Mouse (Mus musculus): ENCODE results near the gene Anxa1.

The Anxa1 gene

DNA sequence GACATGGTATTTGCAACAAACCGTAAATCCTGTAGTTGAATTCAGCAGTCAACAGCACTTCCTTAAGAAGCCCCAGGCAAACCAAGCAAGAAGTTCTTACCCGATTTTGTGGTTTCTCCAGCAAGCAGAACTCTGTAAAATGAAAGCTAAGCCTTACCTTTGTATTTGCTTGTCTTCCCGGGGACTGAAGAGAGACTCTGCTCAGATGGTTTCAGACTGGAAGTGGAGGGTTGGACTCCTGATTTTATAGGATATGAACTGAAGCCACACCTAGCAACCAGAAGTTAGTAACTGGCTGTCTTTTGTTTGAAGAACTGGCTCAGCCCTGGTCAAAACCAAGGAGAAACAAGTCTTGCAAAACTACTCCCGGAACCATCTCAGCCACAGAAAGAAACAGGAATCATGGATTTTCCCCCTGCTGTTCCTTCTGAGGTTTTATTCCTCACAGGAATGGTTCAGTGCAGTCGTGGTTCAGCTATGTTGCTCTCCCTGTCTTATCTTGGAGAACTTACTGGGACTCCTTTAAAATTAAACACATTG is at the start of gene Anxa1:
TSS of gene Anxa1 (minus strand) at position 490 of the 540 bp plus-strand sequence.
- DNase-seq, result no peak

DNA sequence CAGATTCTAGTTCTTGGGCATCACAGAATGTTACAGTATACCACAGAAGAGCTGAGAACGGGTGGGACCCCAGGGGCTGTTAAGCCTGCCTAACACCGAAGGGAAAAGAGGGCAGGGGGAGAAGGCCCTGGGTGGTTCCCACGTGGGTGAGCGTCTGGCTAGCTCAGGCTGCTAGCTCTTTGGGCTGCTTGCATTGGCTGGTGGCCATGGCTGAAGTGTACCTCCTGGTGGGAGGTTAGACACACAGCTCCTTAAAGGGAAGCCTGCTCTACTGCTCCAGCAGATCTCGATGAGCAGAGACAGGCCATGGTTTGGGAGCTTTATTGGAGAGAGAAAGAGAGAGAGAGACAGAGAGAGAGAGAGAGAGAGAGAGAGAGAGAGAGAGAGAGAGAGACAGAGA is 46.3 kb upstream of the Anxa1 start:
- DNase-seq, result no peak

DNA sequence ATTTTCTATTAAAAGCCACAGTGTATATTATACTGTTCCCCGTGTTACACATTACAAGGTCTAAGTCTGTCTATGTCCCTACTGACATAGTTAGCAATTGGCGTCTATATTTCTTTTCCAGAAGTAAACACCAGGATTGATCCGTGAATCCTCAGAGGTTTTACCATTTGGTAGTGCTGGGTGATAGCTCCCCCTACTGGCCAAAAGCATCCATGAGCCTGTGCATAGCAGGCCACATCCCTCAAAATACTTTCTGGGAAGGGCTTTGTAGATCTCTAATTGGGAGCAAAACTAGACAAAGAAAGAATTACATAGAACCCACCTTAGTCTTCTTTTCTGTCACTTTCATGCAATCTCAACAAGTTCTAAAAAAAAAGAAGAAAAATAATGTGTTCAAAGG is 43.8 kb upstream of the Anxa1 start:
- peak; percentile 72 for DNase-seq

DNA sequence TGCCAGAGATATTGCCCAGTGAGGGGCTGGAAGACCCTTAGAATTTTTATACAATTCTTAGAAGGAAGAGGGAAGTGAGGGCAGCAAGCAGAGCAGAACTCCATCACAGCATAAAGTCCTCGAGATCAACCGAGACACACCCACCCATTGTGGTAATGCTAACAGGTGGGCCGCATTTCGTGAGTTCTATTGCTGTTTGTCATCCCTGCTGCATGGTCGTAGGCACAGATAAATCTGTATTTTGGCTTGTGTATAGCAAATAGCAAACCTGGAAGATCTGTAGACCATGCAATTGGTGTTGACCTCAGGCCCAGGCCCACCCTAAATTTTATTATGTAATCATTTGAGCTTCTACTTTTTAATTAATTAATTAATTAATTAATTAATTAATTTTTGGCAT is 43.2 kb upstream of the Anxa1 start:
- DNase-seq, result no peak

DNA sequence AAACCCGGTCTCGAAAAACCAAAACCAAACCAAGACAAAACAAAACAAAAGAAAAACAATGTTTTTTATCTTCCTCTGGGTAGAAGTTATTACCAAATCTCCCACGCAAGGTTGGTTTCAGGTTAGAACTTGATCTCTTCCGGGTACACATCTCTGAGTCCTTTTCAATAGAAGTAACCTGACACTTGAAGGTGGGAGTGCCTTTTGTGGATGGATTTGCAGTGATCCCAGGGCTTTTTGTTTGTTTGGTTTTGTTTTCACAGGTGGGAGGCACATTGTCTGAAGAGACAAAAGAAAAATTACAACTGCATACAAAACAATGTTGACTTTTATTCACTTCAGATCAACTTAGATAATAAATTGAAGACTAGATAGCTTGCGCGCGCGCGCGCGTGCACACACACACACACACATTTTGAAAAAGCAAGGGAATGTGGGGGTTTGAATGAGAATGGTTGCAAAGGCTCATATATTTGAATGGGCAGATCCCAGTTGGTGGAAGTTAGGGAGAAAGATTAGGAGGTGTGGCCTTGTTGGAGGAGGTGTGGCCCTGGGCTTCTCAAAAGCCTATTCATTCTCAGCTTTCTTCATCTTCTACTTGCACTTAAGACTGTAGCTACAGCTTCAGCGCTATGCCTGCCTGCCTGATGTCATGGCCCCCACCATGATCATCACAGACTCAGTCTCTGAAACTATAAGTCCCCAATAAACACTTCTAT is 35.9 kb upstream of the Anxa1 start:
- no peak for DNase-seq

DNA sequence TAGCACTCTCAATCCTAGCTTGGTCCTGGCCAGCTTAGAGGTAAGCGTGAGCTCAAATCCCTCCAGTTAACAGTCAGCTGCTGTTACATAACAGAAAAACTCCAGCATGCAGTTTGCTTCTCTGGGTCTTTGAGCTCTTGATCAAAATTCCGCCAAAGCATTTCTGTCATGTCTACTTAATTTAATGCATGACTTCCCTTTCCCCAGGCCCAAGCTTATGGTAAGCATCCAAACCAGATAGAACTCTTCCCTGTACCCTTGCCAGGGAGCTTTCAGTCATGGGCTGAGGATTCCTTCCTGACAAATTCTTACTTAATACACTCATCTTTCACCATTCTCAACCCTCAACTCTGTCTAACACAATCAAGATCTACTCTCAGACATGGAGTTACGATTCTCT is 20.5 kb upstream of the Anxa1 start:
- peak; percentile 81 for DNase-seq

DNA sequence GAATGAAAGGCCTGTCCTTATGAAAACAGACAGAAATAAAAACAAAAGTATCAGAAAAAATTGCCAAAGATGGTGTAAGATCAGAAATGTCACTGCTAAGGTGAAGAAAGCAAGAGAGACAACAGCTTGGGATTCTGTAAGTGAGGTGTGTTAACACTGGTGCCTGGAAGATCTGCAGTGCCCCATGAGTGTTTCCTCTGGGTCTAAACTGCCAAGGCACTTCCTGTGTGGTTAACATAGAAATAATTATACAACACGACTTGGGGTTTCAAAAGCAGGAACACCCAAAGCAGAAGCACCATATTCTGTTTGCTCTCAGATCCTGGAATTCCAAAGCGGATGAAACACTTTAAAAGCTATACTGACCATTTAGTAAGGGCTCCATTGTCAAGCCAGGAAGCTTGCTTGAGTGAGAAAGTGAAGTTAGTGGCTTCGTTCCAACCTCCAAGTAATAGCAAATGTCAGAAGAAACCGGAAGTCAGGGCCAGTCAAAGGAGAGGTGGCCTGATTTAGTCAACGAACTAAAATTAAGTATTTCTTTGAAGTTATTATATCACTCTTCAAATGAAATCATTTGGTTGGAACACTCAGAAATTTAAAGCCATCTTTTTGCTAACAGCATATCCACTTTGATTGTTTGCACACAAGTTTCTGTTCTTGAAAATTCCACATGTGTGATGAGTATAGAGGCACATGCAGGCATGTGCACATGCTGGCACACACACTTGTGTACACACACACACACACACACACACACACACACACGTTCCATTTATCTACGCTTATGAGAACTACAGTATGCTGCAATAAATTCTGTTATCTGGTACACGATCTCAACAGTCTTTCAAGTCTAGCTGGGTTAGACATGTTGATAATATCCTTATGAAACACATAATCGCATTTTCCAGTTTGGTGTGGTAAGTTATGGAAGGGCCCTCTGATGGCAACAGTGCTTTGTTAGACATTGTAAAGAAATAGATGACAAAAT is 19.1 kb upstream of the Anxa1 start:
- no peak for DNase-seq

DNA sequence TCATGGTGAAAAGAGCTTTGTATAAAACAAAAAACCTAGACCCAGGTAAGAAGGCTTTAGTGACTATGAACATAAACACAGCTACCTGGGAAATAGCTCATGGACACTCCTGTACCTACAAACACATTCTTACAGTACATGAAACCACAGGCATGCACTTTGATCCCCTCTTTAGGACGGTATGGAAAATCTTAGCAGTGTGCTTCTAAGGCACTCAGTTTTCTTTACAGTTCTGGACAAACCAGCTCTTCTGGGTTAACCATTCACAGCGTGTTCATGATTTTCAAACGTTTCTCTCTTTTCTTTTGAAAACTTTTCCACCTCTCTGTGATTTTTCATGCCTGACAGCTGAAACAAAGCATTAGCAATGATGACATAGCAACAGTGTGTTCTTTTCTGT is 15.7 kb upstream of the Anxa1 start:
- DNase-seq, result no peak

DNA sequence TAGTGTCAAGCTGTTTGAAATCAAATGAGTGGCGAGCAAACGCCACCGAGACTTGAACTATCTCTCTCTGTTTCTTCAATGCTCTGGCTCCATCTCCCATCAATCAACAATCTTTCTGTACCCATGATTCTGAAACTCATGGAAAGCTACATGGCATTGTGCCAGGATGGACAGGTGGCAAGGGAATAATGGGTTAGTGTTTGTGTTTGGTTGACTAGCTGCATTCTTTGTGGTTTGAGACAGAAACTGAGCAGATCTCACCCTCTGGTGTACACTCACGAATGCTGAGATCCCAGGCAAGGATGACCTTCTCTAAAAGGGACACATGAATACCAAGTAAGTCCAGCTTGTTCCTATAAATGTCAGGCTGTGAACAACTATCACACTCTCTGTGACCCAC is 14.3 kb upstream of the Anxa1 start:
- peak; percentile 81 for DNase-seq

DNA sequence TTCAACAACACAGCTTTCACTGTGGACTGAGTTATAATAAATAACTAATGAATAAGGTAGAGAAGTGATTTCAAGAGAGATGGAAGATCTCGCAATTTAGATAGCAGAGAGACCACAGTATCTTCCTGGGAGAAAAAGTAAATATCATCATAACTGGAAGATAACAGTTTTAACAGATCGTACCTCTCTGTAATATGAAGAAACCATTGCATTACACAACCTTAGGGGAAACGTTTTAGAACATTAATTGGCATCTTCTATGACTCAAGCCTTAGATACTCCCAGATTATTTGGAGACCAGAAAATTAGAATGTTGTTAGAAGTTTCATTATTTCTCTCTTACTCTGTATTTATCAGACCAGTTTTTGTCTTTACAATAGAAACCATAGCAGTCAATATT is 13.0 kb upstream of the Anxa1 start:
- DNase-seq, result no peak

DNA sequence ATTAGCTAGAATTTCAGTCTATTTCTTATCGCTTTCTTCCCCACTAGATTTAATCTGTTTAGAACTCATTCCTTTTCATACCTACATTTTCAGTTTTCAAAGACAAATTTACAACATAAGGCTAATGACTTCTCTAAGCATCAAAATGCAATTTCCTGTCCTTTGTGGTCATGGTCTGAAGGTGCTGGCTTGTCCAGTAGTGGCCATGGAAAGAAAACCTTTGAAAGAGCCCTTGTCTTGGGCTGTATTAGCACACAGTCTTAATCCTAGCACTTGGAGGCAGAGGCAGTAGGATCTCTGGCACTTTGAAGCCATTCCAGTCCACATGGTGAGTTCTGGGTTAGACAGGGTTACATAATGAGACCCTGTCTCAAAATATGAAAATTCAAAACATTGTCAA is 12.5 kb upstream of the Anxa1 start:
- DNase-seq, result no peak

DNA sequence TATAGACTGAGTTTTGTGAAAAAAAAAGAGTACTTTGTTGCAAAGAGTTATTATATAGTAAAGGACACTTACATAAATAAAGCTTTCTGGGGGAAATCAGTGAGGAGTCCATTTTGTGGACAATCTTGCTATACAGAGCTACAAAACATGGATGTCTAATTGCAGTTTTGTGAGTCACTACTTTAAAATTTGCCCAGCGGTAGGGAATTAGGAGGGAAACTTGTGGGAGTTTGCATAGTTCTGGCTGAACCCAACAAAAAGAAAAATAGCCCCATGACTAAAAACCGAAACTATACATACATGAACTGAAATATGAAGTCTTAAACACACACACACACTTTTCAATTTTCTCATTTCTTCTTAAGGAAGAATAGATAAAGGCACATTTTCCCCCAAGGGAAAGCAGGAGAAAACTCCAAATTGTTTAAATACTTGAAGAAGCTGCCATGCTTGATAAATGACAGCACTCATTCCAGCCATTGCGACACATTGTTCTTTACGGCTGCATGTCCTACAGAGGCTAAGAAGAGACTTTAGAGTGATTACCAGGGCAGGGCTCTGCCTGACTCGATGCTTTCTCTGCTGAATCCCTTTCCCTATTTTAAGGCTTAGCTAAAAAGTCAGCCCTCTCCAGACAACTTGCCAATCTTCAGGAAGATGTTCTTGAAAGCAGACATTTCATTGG is 11.9 kb upstream of the Anxa1 start:
- DNase-seq, result no peak

DNA sequence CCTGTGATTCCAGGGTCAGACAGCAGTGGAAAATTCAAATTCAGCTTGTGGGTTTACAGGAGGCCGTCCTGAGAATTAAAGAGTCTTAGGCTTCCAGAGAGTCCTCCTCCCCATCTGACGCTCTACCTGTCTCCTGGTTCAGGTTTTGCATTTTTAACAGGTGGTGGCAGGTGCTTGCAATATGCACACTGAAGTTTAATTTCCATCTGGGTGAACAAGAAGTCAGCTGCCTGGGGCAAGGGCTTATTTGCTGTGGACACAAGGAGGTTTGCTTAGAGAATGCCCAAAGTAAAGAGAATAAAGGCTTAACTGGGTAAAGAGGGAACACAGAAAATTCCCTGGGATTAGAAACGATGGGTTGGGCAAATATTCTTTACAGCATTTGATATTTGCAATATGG is 11.2 kb upstream of the Anxa1 start:
- no peak for DNase-seq

DNA sequence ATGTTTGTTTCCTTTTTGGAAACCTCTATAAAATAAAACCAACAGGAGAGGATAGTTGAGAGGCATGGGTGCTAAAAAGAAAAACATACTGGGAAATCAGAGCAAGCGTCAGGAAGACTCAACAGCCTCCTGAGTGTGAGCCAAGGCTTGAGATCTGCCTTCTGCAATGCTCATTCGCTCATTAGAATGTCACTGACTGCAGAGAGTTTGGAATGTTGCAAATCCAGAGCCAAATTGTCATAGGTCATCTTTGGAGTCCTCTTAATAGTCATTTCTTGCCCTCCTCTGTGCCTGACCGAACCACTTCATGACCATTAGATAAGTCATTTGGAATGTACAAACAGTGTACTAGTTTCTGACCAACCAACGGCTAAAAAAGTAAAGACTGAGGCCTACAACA is 8.4 kb upstream of the Anxa1 start:
- DNase-seq, result no peak

DNA sequence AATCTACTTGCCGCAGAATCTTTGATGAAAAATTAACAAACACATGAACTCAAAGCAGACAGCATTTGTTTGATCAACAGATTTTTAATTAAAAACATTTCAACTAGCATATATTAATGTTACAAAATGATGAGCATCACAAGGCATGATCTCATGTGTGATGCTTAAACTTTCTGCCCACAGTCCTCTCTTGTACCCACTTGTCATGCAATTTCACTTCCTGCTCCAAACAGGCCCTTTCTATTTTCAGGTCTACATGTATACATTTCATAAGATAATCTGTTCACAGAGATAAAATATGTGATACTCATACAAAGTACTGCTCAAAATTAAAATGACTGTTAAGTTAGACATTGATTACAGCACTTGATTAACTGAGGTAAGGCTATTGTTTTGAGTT is 6.3 kb upstream of the Anxa1 start:
- no peak for DNase-seq

DNA sequence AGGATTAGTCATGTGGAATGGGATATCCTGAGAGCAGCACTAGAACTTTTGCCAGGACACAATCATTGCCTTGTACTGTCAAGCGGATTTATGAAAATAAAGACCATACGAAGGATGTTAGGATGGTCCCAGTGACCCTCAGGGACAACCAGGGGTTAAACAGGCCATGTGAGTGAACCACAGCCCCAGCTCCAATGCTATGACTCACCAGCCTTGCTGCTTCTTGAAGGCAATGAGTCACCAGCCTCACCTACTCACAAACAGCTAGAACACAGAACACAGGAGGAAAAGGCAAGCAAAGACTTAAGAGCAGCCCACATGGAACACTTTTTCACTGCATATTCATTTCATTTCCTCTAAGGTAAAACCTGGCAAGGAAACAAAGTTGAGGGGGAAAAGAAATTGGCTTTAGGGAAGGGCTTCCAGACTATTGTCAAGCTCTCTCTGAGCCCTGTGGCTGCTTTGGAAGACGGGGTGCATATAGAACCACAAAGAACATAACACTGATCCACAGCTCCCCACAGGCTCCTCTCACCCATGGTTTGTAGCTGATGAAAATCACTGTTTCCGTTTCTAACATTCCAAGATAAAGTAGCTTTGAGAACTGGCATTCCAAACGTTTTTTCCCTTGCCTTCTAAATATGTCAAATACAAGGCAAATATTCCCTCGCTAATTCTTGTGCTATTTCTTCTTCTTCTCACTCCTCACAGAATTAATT is 3.0 kb upstream of the Anxa1 start:
- DNase-seq, result no peak

DNA sequence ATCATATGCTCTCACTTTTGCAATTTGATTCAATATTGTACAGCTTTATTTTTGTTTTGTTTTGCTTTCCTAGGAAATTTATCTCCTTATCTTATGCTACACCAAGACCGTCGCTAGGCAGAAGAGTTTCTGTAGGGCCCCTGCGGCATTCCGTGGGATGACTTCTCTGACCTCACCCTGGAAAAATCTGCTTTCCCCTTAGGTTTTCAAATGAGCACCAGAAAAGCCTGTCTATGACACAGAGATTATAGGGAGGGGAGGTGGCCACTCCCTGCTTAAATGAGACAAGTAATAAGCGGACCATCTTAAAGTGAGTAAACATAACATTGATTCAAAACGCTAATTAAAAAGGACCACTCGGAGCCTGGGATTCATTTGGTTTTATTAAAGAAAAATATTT is 1.0 kb downstream of the Anxa1 start:
- DNase-seq, result no peak

DNA sequence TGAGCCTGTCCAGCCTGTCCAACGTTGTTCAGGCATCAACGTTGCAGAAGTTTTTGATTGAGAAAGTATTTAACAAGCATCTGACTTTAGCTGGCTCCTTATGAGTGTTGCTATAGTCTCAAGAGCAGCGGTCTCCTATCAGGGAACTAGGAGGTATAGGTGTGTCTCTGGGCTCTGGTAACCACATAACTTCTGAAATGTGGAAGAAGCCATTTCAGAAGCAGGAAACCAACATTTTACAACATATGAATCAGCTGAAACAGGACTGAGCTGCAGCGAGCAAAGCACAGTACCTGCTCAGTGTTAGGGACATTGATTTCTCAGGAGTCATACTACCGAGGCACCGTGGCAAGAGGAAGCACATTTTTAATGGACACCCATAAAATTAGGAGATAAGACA is 1.5 kb downstream of the Anxa1 start:
- no peak for DNase-seq

DNA sequence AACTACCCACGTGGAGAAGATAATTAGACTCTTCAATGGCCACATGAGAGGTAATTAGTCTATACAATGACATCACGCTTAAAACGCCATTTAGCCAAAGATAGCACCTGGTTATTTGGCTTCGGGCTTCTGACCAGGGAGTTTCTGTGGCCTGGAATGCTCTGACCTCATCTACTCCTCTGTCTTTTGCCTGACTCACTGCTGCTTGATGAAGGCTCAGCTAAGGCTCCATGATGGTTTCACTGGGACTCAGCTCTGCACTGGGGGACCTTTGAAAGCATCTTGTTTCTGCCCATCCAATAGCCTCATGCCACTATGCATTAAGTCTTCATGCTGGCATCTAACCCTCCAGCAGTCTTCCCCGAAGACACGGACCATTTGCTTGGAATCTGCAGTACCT is 2.5 kb downstream of the Anxa1 start:
- no peak for DNase-seq

DNA sequence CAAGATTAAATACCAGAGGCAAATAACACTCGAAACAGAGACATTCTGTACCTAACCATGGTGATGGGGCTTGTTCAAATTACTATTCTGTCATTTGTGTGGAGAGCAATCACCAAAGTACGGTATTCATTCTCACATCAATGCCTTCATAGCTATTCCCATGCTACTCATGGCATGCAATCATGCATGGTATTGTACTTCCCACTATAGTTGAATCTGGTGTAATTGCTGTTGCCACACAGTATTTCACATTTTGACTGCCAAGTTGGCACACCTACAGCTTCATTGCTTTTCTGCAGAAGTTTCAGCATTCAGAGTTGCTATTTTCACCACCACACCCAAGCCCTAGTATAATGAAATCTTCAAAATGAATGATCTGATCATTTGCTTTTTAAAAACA is 4.4 kb downstream of the Anxa1 start:
- DNase-seq, result no peak

DNA sequence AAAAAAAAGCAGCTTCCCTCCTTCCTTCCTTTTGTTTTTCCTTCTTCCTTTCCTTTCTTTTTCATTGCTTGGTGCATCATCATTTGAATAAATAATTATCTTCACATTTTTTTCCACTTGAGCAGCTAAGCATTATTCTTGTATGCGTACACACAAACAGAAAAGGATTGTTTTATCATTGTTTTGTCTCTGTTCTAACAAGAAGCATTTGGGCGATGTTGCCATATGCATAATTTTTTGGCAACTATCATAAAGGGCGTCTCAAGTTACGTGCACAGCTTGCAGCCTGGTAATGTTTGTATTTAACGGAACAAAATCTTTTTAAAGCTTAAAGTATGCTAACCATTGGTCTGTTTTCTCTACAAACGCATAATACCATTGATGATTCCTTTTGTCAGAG is 5.1 kb downstream of the Anxa1 start:
- DNase-seq, result peak; percentile 47

DNA sequence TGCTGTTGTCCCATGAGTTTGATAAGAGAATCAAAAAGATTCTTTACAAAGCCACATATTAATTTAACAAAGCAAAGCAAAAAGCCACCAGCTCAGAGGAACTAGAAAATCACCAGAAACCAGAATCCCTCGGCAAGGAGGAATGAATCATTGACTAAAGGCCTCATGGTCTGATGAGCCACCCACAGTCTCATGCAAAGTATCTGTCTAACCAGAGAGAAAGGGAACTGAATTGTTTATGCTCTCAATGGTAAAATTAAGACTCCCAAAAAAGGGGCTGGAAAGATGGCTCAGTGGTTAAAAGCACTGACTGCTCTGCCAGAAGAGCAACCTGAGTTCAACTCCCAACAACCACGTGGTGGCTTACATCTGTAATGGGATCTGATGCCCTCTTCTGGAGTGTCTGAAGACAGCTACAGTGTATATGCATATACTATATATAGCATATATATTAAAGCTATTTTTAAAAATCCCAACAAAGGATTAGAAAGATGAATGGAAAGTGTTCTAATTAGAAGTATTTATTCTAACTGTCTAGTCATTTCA is 9.5 kb downstream of the Anxa1 start:
- DNase-seq, result no peak
